Mouse (Mus musculus): ENCODE results near the gene Gm49394. TPM values are rescaled to one million over a fixed set of nuclear protein-coding genes. Genes with fewer than 3 reads are reported as not detected.

Gene Gm49394
- polyA plus RNA-seq (2011; ENCODE audit: insufficient read depth, insufficient read length, low replicate concordance, missing spikeins): not detected in 2 replicates

DNA sequence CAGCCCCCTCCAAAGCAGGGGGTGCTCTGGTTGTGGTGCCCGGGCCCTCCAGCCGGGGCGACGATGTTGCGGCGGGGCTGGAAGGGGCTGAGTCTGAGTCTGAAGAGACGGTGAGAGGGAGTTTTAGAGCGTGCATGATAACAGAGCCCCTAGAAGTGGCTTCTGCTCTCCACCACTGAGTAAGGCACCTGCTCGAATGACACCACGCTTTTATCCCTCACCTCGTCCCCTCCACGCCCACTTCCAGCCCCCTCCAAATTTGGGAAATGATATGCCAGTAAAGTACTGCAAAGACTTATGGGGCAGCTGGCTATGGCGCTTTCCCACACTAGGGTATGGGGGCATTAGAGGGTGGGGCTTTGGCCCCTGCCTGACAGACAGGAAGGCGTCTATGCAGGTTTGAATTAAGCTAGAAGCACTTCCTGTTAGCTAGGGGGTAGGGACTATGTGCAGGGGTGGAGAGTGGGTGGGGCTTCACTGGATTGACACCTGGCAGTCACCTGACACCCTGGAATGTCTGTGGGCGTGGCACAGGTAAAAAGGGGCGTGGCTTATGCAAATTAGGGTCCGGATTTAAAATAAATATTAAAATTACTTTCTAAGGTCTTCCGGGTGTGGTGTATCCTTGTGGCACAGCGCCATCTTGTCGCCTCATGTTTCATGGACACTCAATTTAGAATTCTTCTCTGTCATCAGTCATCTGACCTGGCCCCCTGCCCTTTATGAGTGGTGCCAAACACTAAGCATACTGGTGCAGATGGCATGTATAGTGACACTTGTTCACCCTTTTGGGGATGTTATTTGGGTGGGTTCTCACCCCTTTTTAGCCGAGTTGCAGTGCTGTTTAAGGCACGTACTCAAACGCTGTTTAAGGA is at the start of gene Gm49394:
Gene Gm49394, minus strand, starts transcription at position 192 of the 875 bp plus-strand sequence.
- no peak within 1 kb of the TSS for H3K27ac ChIP-seq (ENCODE audit: control insufficient read depth, insufficient read depth, low read depth, low read length, poor library complexity)
- no peaks in the 10 kb centered on the region for H3K4me1 ChIP-seq (ENCODE audit: control insufficient read depth, insufficient read depth, low read length)
- TF ChIP-seq CTCF (IDR thresholded peaks at IDR 0.05; ENCODE audit: control insufficient read depth, insufficient read depth, low read length) (no peak), POLR2A (IDR thresholded peaks at IDR 0.05; ENCODE audit: borderline replicate concordance, control insufficient read depth, low read depth, low read length) (no peak)
- WGBS: 81% methylated on average over 23 of the region's 23 CpGs
- H3K4me3 ChIP-seq (replicated peaks; ENCODE audit: control insufficient read depth, low read depth, low read length): no peak within 1 kb of the TSS

GRCm38 (mm10) chr7:142714783-142715498 is 45.2 kb upstream of the Gm49394 start:
- no peak overlapping the region for H3K4me3 ChIP-seq (replicated peaks; ENCODE audit: control insufficient read depth, low read depth, low read length)
- no peak overlapping the region for H3K27ac ChIP-seq (ENCODE audit: control insufficient read depth, insufficient read depth, low read depth, low read length, poor library complexity)
- 25% methylated on average over 8 of the region's 8 CpGs for WGBS
- TF ChIP-seq POLR2A (IDR thresholded peaks at IDR 0.05; ENCODE audit: borderline replicate concordance, control insufficient read depth, low read depth, low read length) (no peak), CTCF (IDR thresholded peaks at IDR 0.05; ENCODE audit: control insufficient read depth, insufficient read depth, low read length) (peak; percentile 10; the same call in 1 of the 2 replicates)
- H3K4me1 ChIP-seq (ENCODE audit: control insufficient read depth, insufficient read depth, low read length): no peaks in the 10 kb centered on the region

DNA sequence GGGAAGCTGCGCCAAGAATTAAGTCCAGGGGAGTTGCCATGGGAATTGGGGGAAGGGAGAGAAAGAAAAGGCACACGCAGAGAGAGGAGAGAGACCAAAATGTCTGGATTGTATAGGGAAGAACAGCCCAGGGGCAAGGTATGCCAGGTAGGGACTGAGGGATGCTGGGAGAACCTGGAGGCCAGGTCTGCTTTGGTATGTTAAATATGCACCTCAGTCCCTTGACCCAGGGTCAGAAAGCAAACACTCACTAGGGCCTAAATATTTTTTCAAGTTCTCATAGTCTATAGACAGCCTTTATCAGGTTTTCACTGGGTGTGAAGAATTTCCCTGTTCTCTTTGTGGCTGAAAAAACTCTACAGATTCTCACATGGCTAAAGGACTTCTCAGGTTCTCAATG is 37.1 kb upstream of the Gm49394 start:
- WGBS: 86% methylated on average over 2 of the region's 2 CpGs
- Histone ChIP-seq H3K27ac (ENCODE audit: control insufficient read depth, insufficient read depth, low read depth, low read length, poor library complexity) (no peak overlapping the region), H3K4me1 (ENCODE audit: control insufficient read depth, insufficient read depth, low read length) (no peaks in the 10 kb centered on the region), H3K4me3 (replicated peaks; ENCODE audit: control insufficient read depth, low read depth, low read length) (no peak overlapping the region)
- TF ChIP-seq POLR2A (IDR thresholded peaks at IDR 0.05; ENCODE audit: borderline replicate concordance, control insufficient read depth, low read depth, low read length) (no peak), CTCF (IDR thresholded peaks at IDR 0.05; ENCODE audit: control insufficient read depth, insufficient read depth, low read length) (no peak)

DNA sequence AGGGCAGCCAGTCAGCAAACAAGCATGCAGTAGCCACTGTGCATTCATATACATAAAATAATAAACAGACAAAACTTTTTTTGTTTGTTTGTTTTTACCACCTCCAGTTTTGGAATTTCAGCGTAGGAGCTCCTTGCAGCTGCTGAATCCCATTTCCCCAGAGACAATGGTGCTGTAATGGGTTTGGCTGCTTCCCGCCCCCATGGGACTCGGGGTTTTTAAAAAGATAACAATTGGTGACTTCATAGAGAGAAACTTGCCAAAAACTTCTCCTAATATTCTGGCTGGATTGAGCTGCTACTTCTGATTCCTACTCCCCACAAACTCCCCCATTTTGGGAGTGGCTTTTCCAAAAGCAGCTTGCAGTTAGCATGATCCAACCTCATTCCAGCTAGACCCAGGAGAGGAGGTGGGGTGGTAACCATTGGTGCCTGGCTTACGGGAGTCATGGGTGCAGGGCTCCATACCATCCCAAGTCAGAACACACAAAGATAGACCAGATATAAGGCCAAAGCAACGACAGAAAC is 29.7 kb upstream of the Gm49394 start:
- Histone ChIP-seq H3K27ac (ENCODE audit: control insufficient read depth, insufficient read depth, low read depth, low read length, poor library complexity) (no peak overlapping the region), H3K4me1 (ENCODE audit: control insufficient read depth, insufficient read depth, low read length) (no peaks in the 10 kb centered on the region), H3K4me3 (replicated peaks; ENCODE audit: control insufficient read depth, low read depth, low read length) (no peak overlapping the region)
- TF ChIP-seq CTCF (IDR thresholded peaks at IDR 0.05; ENCODE audit: control insufficient read depth, insufficient read depth, low read length) (no peak), POLR2A (IDR thresholded peaks at IDR 0.05; ENCODE audit: borderline replicate concordance, control insufficient read depth, low read depth, low read length) (no peak)
- WGBS: 73% methylated on average over 5 of the region's 5 CpGs

DNA sequence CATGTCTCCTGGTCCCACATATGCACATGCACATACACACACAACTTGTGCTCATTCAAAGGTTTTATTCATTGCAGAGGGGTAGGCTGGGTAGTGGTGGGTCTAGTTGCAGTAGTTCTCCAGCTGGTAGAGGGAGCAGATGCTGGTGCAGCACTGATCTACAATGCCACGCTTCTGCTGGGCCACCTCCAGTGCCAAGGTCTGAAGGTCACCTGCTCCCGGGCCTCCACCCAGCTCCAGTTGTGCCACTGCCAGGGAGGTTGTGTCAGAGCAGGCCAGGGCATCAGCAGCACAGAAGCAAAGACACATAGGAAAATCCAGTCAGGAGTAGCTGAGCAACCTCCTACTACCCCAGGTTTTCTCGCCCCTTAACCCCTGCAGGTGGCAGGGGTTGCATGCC is 8.9 kb upstream of the Gm49394 start:
- H3K4me1 ChIP-seq (ENCODE audit: control insufficient read depth, insufficient read depth, low read length): no peaks in the 10 kb centered on the region
- 76% methylated on average over 3 of the region's 3 CpGs for WGBS
- TF ChIP-seq POLR2A (IDR thresholded peaks at IDR 0.05; ENCODE audit: borderline replicate concordance, control insufficient read depth, low read depth, low read length) (no peak), CTCF (IDR thresholded peaks at IDR 0.05; ENCODE audit: control insufficient read depth, insufficient read depth, low read length) (no peak)
- H3K27ac ChIP-seq (ENCODE audit: control insufficient read depth, insufficient read depth, low read depth, low read length, poor library complexity): no peak overlapping the region
- H3K4me3 ChIP-seq (replicated peaks; ENCODE audit: control insufficient read depth, low read depth, low read length): no peak overlapping the region

DNA sequence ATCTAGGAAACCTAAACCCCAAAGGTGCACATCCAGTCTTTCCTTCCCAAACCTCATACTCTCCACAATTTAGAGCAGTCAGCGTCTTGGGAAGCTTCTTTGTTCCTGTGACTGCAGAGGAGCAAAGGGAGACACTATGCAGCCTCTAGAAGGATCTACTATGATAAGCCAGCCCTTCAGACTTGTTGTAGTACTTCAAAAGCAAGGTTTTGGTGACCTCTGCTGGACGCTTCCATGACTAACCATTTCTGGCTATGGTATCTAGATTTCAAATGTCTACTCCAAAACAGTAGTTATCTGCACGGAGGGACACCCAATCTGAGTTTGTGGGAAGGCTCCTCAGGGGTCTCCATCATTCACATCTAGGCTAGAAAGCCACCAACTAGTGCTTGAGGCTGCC is 5.9 kb upstream of the Gm49394 start:
- no peak overlapping the region for H3K27ac ChIP-seq (ENCODE audit: control insufficient read depth, insufficient read depth, low read depth, low read length, poor library complexity)
- TF ChIP-seq CTCF (IDR thresholded peaks at IDR 0.05; ENCODE audit: control insufficient read depth, insufficient read depth, low read length) (no peak), POLR2A (IDR thresholded peaks at IDR 0.05; ENCODE audit: borderline replicate concordance, control insufficient read depth, low read depth, low read length) (no peak)
- H3K4me1 ChIP-seq (ENCODE audit: control insufficient read depth, insufficient read depth, low read length): no peaks in the 10 kb centered on the region
- 4% methylated on average over 3 of the region's 3 CpGs for WGBS
- H3K4me3 ChIP-seq (replicated peaks; ENCODE audit: control insufficient read depth, low read depth, low read length): no peak overlapping the region

- H3K4me1 ChIP-seq (ENCODE audit: control insufficient read depth, insufficient read depth, low read length): no peaks in the 10 kb centered on the region
- no peak overlapping the region for H3K4me3 ChIP-seq (replicated peaks; ENCODE audit: control insufficient read depth, low read depth, low read length)
- H3K27ac ChIP-seq (ENCODE audit: control insufficient read depth, insufficient read depth, low read depth, low read length, poor library complexity): no peak overlapping the region
- WGBS: 70% methylated on average over 6 of the region's 6 CpGs
- TF ChIP-seq CTCF (IDR thresholded peaks at IDR 0.05; ENCODE audit: control insufficient read depth, insufficient read depth, low read length) (no peak), POLR2A (IDR thresholded peaks at IDR 0.05; ENCODE audit: borderline replicate concordance, control insufficient read depth, low read depth, low read length) (no peak)
Observed at GRCm38 (mm10) chr7:142675141-142675540, 5.4 kb upstream of the Gm49394 start.

DNA sequence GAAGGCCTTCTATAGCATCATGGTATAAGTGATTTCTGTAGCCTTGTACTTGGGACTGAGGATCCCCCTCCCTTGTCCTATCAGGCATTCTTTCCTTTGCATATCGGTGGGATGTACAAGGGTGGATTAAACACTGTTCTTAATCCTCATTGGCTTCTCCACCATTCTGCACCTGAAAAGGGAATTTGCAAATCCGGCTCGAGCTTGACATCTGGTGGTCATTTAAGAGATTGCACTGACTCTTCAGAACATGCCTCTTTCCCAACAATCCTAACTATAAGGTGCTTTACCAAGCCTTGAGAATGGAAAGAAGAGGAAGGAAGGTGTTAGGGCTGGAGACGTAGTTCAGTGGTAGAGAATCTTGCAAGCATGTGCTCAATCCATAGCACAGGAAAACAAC is 2.4 kb upstream of the Gm49394 start:
- Histone ChIP-seq H3K4me1 (ENCODE audit: control insufficient read depth, insufficient read depth, low read length) (no peaks in the 10 kb centered on the region), H3K4me3 (replicated peaks; ENCODE audit: control insufficient read depth, low read depth, low read length) (no peak overlapping the region), H3K27ac (ENCODE audit: control insufficient read depth, insufficient read depth, low read depth, low read length, poor library complexity) (no peak overlapping the region)
- TF ChIP-seq CTCF (IDR thresholded peaks at IDR 0.05; ENCODE audit: control insufficient read depth, insufficient read depth, low read length): no peak
- TF ChIP-seq POLR2A (IDR thresholded peaks at IDR 0.05; ENCODE audit: borderline replicate concordance, control insufficient read depth, low read depth, low read length): no peak
- WGBS: 7% methylated on average over 4 of the region's 4 CpGs
